Mouse (Mus musculus) B cell, adult 62 days (primary cell): ENCODE results near the gene Zfp706. TPM values are rescaled to one million over a fixed set of nuclear protein-coding genes. Genes with fewer than 3 reads are reported as not detected.

Experiments
- total RNA-seq: library from RNA; stranded (reverse); gene quantifications from 4 replicates; pipeline ENCODE4 v1.2.4, GENCODE M21; 2023

The Zfp706 gene
- total RNA-seq = 230 to 294 TPM (median 275 TPM) in 4 replicates

GRCm38 (mm10) chr15:37007233-37007958 is at the start of gene Zfp706:
Gene Zfp706 (minus strand): TSS chr15:37007773.

